Mouse (Mus musculus): Measurements from ENCODE around the gene Cdk5rap3.

Gene Cdk5rap3

GRCm38 (mm10) chr11:96933562-96934276 is 17.4 kb upstream of the Cdk5rap3 start:
- no peak for DNase-seq

DNA sequence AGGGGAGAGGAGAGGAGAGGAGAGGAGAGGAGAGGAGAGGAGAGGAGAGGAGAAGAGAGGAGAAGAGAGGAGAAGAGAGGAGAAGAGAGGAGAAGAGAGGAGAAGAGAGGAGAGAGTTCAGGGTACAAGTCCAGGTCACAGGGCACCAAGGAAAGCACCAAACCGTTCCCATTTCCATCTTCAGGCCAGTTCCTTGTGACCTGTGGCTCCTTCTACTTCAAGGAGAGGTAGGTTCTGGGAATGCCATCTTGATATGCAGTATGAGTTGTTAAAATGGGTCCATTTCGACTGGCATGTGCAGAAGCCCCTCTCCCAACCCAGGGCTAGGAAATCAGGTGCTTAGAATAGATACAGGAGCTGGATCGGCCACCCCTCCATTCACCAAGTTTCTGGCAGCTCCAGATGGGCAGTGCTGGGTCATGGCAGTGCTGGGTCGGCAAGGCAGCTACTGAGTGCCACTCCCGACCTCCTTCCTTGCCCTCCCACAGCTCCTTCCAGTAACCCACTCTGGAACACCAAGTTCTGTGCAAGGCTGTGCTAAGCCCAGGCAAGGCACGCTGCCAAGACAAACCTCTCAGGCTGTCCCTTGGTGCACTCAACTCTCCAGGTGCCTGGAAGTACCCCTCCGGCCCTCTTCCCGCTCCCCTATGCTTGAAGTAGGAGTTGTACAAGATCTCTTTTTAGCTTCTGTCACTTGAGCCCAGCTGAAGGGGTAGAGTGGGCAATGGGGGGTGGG is 15.2 kb upstream of the Cdk5rap3 start:
- DNase-seq, result peak; percentile 87

DNA sequence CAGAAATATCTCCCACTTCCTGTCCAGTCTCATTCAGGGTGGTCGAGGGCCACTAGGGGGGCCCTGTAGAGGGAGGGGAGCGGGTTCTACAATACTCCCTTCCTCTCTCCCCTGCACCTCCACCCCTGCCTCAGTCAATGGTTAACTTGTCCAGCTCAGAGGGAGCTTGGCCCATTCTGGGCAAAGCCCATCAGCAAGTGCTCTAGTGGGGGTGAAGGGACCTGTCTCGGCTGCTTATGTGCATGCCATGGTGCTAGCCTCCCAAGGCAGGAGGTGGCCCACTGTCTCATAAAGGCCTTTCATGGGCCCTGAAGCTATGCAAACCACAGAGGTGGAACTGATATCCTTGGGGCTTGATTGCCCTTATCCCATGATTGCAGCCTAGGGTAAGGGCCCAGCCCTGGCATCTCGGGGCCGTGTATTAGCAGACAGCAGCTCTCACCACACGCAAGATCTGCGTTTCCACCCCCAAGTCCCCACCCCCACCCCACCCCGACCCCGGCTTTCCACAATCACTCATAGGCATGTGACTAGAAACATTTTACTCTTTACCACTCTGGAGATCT is 13.6 kb upstream of the Cdk5rap3 start:
- no peak for DNase-seq

DNA sequence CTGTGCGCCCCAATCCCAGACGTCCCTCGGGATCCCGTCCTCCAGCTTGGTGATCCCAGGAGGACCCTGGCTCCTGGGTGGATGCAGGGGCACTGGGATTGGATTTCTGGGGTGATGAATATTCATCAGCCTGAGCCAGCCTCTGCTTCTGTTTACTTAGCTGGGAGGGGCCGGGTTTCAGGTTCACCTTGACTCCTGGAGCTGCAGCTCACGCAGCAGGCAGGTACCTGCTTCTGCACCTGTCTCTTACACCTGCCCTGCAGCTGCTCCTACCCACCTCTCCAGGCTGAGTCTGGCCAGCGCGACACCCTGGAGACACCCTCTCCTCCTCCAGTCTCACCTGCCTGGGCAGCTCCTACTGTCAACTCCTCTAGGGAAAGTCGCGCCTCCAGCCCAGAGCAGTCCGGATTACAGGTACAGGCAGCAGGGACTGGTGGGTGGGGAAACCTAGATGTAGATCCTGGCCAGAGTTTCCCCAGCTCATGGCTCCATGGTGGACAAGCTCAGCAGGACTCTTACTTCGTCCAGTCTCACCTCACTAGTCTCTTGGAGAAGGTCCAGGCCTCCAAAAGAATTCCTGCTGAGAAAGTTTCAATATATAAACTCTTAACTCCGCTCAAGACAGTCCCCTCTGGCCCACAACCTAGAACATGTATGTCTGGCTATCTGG is 12.9 kb upstream of the Cdk5rap3 start:
- DNase-seq, result peak; percentile 46

DNA sequence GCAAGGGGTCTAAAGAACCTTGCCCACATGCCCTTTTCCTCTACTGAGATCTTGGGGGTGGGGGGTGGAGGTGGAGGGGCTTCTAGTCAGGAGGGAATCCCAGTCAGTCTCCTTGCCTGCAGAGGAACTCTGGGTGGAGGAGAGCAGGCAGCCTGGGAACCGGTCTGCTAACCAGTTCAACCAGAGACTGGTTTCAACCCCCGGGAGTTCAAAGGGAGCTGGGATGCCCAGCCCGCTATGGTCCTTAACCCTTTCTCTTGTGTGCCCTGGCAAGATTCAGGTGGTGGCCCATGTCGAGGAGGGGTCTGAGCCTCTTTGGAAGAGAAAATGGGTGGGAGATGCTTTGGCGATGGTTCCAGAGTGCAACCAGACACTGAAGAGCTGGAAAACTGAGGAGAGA is 12.4 kb upstream of the Cdk5rap3 start:
- DNase-seq, result no peak

GRCm38 (mm10) chr11:96928088-96928487 is 11.8 kb upstream of the Cdk5rap3 start, which contains the start of gene Prr15l:
Gene Prr15l, plus strand, starts transcription at chr11:96928104.
- DNase-seq, result no peak

- no peak for DNase-seq
These were observed 10.3 kb upstream of the Cdk5rap3 start for GRCm38 (mm10) chr11:96926587-96926986.

DNA sequence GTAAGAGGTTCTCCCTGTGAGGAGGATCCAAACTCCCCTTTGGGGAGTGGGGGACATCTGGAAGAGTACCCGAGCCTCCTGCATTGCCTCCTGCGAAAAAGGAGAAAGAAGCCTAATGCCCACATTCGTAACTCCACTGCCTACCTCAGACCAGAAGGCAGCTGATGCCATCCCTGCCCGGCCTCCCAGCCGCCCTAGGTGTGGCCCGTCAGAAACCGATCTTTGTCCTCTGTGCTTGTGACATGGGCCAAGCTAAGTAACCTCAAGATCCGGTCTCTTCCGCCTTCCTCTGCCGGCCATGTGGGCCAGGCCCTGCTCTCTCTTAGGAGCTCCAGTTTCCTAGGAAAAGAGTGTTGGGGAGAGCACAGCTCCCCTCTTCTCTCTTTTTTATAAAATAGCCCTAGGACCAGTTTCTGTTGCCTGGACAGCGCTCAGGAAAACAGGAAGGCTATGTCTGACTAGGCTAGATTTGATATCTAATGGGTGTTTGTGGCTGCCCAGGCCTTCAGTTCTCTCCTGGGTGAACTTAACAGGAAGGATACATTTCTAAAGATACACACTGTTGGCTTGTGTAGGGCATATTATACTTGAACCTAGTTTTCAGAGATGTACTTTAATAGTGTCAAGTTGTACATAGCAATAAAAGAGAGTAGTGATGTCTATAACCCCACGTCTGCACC is 9.3 kb upstream of the Cdk5rap3 start:
- DNase-seq, result no peak

GRCm38 (mm10) chr11:96924861-96925260 is 8.6 kb upstream of the Cdk5rap3 start:
- DNase-seq, result no peak

DNA sequence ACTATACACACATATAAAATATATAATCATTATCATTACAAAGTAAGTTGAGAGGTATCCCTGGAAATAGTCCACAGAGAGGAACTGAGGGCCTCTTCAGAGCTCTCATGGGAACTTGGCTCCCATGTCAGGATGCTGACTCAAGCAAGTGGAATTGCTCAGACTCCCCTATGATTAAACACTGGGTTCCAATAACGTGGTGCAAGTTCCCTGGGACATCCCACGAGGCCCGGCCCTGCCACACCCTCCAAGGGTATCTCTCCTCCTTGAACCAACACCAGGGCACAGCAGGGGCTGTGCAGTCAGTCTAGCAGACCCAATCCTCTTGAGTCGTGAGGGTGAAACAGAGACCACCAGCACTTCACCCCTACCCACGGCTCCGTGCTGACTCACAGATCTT is 2.7 kb upstream of the Cdk5rap3 start:
- DNase-seq, result no peak

- no peak for DNase-seq
These were observed 1.1 kb upstream of the Cdk5rap3 start for GRCm38 (mm10) chr11:96917415-96917814.

GRCm38 (mm10) chr11:96916885-96917396 is 645 bp upstream of the Cdk5rap3 start:
- DNase-seq, result no peak

DNA sequence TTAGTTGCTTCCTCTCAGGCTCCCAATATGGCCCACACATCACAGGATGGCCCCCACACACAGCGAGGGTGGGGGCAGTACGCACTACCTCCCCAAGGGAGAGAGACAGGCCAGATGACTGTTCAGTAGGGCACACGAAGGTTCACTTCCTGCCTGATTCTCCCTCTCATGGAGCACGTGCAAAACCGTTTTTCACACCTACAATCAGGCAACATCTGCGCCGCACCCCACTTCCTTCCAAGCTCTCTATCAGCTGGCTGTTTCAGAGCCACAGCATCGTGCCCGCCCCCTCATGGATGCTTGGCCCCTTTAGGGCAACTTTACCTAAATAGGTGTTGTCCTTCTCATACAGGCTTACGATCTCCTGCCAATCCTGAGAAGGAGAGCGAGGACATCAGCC is 3.6 kb downstream of the Cdk5rap3 start:
- DNase-seq, result no peak

GRCm38 (mm10) chr11:96910003-96910402 is 6.3 kb downstream of the Cdk5rap3 start:
- peak; percentile 88 for DNase-seq

GRCm38 (mm10) chr11:96908594-96908993 is 7.7 kb downstream of the Cdk5rap3 start:
- DNase-seq, result no peak

DNA sequence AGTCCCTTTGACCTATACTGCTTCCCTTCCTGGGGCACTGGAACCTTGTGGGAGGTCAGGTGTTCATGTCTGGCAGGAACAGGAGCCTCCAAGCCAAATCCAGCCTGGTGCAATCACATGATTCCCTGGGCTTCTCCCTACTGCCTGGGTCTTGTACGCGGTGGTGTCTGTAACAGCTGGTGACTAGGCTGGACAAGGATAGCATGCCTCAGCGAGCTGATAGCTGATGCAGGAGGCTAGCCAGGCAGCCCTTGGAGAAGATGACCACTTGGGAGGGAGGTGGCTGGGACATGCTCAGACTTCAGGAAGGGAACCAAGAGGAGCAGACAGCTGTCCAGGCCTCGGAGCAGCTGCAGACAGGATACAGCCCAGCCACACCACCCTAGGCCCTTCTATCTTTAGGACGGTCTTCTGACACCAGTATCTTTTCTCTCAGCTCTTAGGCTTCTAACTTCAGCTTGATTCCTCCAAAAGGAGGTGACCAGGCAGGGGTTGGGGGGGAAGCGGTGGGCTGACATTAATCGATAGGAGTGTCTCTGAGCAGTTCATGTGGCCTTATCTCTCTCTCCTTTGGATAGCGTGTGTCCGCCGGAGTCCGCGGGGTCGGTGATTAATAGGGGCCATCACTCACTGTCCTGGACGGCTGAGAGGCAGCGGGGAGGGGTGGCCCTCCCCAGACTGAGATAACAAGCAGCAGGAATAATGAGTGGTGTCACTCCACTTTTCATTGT is 9.7 kb downstream of the Cdk5rap3 start:
- DNase-seq, result peak; percentile 35

GRCm38 (mm10) chr11:96902639-96903635 is 13.4 kb downstream of the Cdk5rap3 start:
- no peak for DNase-seq

DNA sequence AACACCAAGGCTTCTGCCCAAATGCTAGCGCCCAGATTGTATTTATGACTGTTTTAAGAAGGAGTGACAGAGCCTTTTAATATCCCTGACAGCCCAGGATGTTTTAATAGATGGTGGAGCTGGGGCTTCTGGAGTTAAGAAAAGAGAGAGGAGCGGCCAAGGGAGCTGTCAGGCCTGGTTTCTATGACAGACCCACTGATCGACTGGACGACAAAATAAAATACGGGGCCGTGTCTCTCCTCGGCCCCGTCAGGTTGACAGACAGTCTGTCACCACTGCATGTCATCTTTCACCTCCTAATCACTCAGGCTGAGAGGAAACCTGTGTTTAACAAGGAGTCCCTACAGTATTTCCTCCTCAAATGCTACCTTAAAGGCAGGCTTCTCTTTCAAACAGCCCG is 15.0 kb downstream of the Cdk5rap3 start:
- no peak for DNase-seq

DNA sequence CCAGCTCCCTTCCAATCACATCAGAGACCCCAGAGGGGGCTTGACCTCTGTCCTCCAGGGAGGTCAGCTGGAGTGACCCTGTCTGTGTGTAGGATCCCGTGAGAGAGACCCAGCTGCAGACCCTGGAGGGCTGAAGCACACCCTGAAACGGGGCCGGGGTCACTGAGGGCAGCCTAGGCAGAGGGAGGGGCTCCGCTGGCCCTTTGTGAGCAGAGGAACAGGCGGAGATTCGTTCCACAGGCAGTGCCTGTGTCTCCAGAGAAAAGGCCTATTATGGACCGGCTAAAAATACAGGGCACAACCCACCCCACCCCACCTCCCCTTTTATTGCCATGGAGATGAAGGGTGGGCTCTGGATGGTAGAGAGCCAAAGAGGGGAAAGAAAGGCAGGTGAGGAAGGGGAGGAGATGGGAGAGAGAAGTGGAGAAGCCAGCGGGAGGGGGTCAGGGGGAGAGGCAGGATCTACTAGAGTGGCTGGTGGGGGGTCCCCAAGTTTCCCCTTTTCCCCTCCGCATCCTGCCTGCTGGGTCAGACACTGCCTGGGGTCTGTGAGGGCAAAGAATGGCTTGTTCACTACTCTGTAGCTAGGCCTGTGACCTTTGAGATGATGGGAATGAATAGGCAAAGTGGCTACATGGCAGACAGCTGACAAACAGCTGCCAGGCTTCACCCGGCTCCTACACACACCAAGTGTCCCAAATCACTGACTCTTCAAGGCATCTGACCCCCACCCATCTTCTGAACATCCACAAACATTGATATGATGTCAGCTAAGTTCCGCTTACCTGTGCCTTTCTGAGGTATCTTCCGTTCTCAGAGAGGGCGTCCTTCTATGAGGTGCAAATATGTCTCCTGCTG is 16.6 kb downstream of the Cdk5rap3 start:
- no peak for DNase-seq

GRCm38 (mm10) chr11:96895886-96896285 is 20.4 kb downstream of the Cdk5rap3 start:
- no peak for DNase-seq
